Mouse (Mus musculus) liver, embryonic 12.5 days (tissue): ENCODE measurements around the gene Rit1. TPM values are rescaled to one million over a fixed set of nuclear protein-coding genes. Genes with fewer than 3 reads are reported as not detected.

Experiments
- ATAC-seq: fragments of 200-750 bp; cut with Nextera tagmentation; 2 replicates; pipeline ENCODE4 v1.8.0; 2017; ENCODE audit warnings: moderate number of reproducible peaks, mild to moderate bottlenecking, moderate library complexity
- H3K27ac ChIP-seq: fragments of 300-500 bp; sonication (generic); 2 replicates; pipeline ENCODE4 v1.5.1; 2016; ENCODE audit warnings: mild to moderate bottlenecking
- H3K27me3 ChIP-seq: fragments of 300-500 bp; sonication (generic); replicated peaks from 2 replicates; pipeline ENCODE4 v1.6.1; 2016; ENCODE audit warnings: mild to moderate bottlenecking, moderate library complexity
- H3K36me3 ChIP-seq: fragments of 300-500 bp; sonication (generic); 2 replicates; pipeline ENCODE4 v1.6.1; 2016; ENCODE audit warnings: mild to moderate bottlenecking, moderate library complexity
- H3K4me1 ChIP-seq: fragments of 300-500 bp; sonication (generic); 2 replicates; pipeline ENCODE4 v1.6.1; 2016
- H3K4me2 ChIP-seq: fragments of 300-500 bp; sonication (generic); 2 replicates; pipeline ENCODE4 v1.6.1; 2016; ENCODE audit warnings: mild to moderate bottlenecking, moderate library complexity
- H3K4me3 ChIP-seq: fragments of 300-500 bp; sonication (generic); 2 replicates; pipeline ENCODE4 v1.5.1; 2016; ENCODE audit warnings: mild to moderate bottlenecking, moderate library complexity
- H3K9ac ChIP-seq: fragments of 300-500 bp; sonication (generic); 2 replicates; pipeline ENCODE4 v1.6.1; 2016; ENCODE audit warnings: mild to moderate bottlenecking, moderate library complexity
- H3K9me3 ChIP-seq: fragments of 300-500 bp; sonication (generic); replicated peaks from 2 replicates; pipeline ENCODE4 v1.6.1; 2016; ENCODE audit warnings: mild to moderate bottlenecking, moderate library complexity
- WGBS: fragments of 180-500 bp; shearing (Covaris S2); methylation state at CpG from one replicate; pipeline ENCODE4 v1.1.7; 2016; ENCODE audit not compliant: insufficient replicate concordance; 5-methylcytosine and 5-hydroxymethylcytosine counted together
- polyA plus RNA-seq: library from polyadenylated mRNA; unstranded; fragments of >200 nt; fragmentation: Nextera tagmentation; extraction: Ambion mirVana; gene quantifications from 2 replicates; pipeline ENCODE4 v1.2.1, GENCODE M21; 2016

The Rit1 gene
- 36.0 and 36.4 TPM in 2 replicates for polyA plus RNA-seq

- H3K9me3 ChIP-seq: no peaks in the 10 kb centered on the region
- ATAC-seq: peak; percentile 95
- H3K9ac ChIP-seq: peak within 1 kb of the TSS; percentile 80
- H3K4me3 ChIP-seq: peak within 1 kb of the TSS; percentile 84
- H3K27ac ChIP-seq: peak within 1 kb of the TSS; percentile 92
- H3K4me1 ChIP-seq: peaks cover 23% of the 10 kb centered on the region
- peaks cover 68% of the 10 kb centered on the region for H3K36me3 ChIP-seq
- no peaks in the 10 kb centered on the region for H3K27me3 ChIP-seq
- WGBS: under 1% methylated on average over 27 of the region's 27 CpGs
- peak within 1 kb of the TSS; percentile 73 for H3K4me2 ChIP-seq
Observed at GRCm38 (mm10) chr3:88716399-88717197, at the start of gene Rit1. Rit1 (plus strand) TSS chr3:88716838.

GRCm38 (mm10) chr3:88677399-88677798 lies 39.2 kb upstream of the Rit1 start:
- Histone ChIP-seq H3K27me3 (no peaks in the 10 kb centered on the region), H3K4me2 (peak overlapping the region; percentile 60), H3K27ac (no peak overlapping the region), H3K4me3 (peak overlapping the region; percentile 29), H3K4me1 (peaks cover 4% of the 10 kb centered on the region; the same call in 1 of the 2 replicates), H3K36me3 (no peaks in the 10 kb centered on the region), H3K9me3 (no peaks in the 10 kb centered on the region), H3K9ac (peak overlapping the region; percentile 36; the same call in 1 of the 2 replicates)
- 14% methylated on average over 11 of the region's 11 CpGs for WGBS
- ATAC-seq: peak; percentile 55; the same call in 1 of the 2 replicates

- no peak for ATAC-seq
- Histone ChIP-seq H3K4me1 (peaks cover 23% of the 10 kb centered on the region), H3K4me3 (no peak overlapping the region), H3K27me3 (no peaks in the 10 kb centered on the region), H3K36me3 (peaks cover 16% of the 10 kb centered on the region), H3K4me2 (no peak overlapping the region), H3K9me3 (no peaks in the 10 kb centered on the region), H3K9ac (no peak overlapping the region), H3K27ac (no peak overlapping the region)
- 49% methylated on average over 2 of the region's 2 CpGs for WGBS
Observed at GRCm38 (mm10) chr3:88683814-88684213, 32.8 kb upstream of the Rit1 start.

- Histone ChIP-seq H3K4me1 (peaks cover 24% of the 10 kb centered on the region), H3K36me3 (peaks cover 22% of the 10 kb centered on the region), H3K4me2 (peak overlapping the region; percentile 92), H3K27ac (peak overlapping the region; percentile 83), H3K9me3 (no peaks in the 10 kb centered on the region), H3K27me3 (no peaks in the 10 kb centered on the region), H3K9ac (peak overlapping the region; percentile 67), H3K4me3 (peak overlapping the region; percentile 86)
- ATAC-seq: no peak
- 43% methylated on average over 8 of the region's 8 CpGs for WGBS
Observed at GRCm38 (mm10) chr3:88684236-88684979, 32.2 kb upstream of the Rit1 start.

DNA sequence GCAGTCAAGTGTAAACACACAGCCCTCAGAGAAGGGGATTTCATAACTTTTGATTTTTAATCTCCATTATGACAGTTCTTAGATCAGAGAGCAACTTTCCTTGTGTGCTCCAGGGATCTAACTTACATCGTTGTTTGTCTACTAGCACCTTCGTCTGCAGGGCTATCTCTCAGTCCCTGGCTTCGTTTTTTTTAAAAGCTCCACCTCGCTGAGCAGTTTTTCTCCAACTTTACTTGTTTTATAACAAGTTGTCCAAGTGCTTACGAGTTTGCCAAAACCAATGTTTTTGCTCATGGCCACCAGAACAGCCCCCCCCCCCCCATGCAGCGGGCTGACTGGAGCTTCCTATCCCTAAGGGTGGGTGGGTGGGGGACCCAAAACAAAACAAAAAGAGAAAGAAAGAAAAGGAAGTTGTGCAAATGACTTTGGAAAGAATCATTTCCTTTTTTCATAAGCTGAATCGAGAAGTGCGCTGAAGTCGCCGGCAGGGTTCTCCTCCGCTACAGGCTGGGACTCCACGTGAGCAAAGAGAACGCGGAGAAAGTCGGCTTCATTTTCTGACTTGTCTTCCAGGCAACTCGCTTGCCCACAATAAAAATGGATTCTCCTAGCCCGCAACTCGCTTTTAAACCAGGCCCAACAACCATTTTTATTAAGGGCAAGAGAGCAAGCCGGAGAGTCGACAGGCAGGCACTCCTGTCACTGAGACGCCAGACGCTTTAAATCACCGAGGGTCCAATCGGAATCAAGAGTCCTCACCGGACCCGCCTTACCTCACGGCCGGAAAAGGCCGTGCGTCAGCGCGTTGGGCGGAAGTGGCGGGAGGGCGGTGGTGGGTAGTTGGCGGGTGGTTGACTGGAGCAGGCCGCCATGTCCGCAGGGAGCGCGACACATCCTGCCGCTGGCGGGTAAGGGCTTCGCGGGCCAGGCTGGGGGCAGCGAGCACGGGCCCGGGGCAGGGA lies 31.4 kb upstream of the Rit1 start, which contains the start of gene Khdc4:
Khdc4 (plus strand) TSS at position 824 of the 962 bp plus-strand sequence.
- H3K27me3 ChIP-seq: no peaks in the 10 kb centered on the region
- no peaks in the 10 kb centered on the region for H3K9me3 ChIP-seq
- peaks cover 24% of the 10 kb centered on the region for H3K4me1 ChIP-seq
- peak within 1 kb of the TSS; percentile 92 for H3K4me2 ChIP-seq
- peak; percentile 98 for ATAC-seq
- peak within 1 kb of the TSS; percentile 87 for H3K27ac ChIP-seq
- peak within 1 kb of the TSS; percentile 86 for H3K4me3 ChIP-seq
- under 1% methylated on average over 47 of the region's 47 CpGs for WGBS
- H3K9ac ChIP-seq: peak within 1 kb of the TSS; percentile 91
- H3K36me3 ChIP-seq: peaks cover 31% of the 10 kb centered on the region

- Histone ChIP-seq H3K27me3 (no peaks in the 10 kb centered on the region), H3K4me2 (peak overlapping the region; percentile 92), H3K4me1 (peaks cover 24% of the 10 kb centered on the region), H3K4me3 (peak overlapping the region; percentile 86), H3K9ac (peak overlapping the region; percentile 91), H3K36me3 (peaks cover 38% of the 10 kb centered on the region), H3K27ac (peak overlapping the region; percentile 87), H3K9me3 (no peaks in the 10 kb centered on the region)
- WGBS: under 1% methylated on average over 45 of the region's 45 CpGs
- peak; percentile 61 for ATAC-seq
Observed at GRCm38 (mm10) chr3:88685958-88686451, 30.6 kb upstream of the Rit1 start.

DNA sequence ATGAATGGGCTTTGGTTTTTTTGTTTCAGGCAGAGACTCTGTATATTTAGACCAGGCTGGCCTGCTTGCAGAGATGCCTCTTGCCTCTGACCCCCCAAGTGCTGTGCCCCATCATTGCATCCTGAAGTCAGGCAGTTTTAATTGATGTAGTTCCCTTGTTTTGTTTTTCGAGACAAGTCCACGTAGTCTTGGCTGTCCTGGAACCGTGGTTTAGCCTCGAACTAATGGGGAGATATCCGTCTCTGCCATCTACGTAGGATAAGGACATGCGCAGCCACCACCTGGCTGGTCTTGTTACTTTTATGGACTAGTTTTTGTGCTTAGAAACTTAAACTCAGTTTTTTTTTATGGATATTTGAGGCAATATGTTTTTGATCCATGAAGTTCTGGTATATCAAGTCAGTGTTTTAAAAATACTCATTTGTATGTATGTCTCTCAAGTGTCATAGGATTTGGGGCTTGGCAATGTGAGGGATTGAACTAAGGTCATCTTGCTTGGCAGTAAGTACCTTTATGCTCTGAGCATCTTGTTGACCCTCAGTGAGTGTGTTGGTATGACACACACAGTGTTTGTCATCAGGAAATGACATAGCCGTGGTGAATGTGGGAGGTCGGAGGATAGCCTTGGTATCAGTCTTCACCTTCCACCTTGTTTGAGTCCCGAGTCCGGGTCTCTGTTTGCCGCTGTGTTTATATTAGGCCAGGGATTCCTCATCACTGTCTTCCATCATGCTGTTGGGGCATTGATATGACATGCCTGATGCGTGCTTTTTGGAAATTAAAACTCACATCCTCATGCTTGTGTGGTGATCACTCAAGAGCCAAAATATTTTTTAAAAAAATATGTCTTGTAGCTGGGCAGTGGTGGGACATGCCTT lies 29.7 kb upstream of the Rit1 start:
- peaks cover 48% of the 10 kb centered on the region for H3K36me3 ChIP-seq
- no peaks in the 10 kb centered on the region for H3K27me3 ChIP-seq
- ATAC-seq: no peak
- peak overlapping the region; percentile 91 for H3K9ac ChIP-seq
- H3K4me3 ChIP-seq: peak overlapping the region; percentile 86
- H3K27ac ChIP-seq: peak overlapping the region; percentile 87; the same call in 1 of the 2 replicates
- 17% methylated on average over 13 of the region's 13 CpGs for WGBS
- H3K4me2 ChIP-seq: peak overlapping the region; percentile 92
- H3K9me3 ChIP-seq: no peaks in the 10 kb centered on the region
- H3K4me1 ChIP-seq: peaks cover 24% of the 10 kb centered on the region

- no peak overlapping the region for H3K27ac ChIP-seq
- H3K36me3 ChIP-seq: peaks cover 67% of the 10 kb centered on the region
- H3K9me3 ChIP-seq: no peaks in the 10 kb centered on the region
- peaks cover 24% of the 10 kb centered on the region for H3K4me1 ChIP-seq
- H3K9ac ChIP-seq: no peak overlapping the region
- H3K4me3 ChIP-seq: no peak overlapping the region
- no peak overlapping the region for H3K4me2 ChIP-seq
- ATAC-seq: no peak
- WGBS: 80% methylated on average over 5 of the region's 5 CpGs
- no peaks in the 10 kb centered on the region for H3K27me3 ChIP-seq
Observed at GRCm38 (mm10) chr3:88689079-88689478, 27.6 kb upstream of the Rit1 start.

- H3K4me2 ChIP-seq: no peak overlapping the region
- no peaks in the 10 kb centered on the region for H3K27me3 ChIP-seq
- H3K36me3 ChIP-seq: peaks cover 99% of the 10 kb centered on the region
- ATAC-seq: no peak
- H3K9ac ChIP-seq: no peak overlapping the region
- H3K9me3 ChIP-seq: no peaks in the 10 kb centered on the region
- no peak overlapping the region for H3K4me3 ChIP-seq
- no peaks in the 10 kb centered on the region for H3K4me1 ChIP-seq
- no peak overlapping the region for H3K27ac ChIP-seq
Observed at GRCm38 (mm10) chr3:88695545-88695944, 21.1 kb upstream of the Rit1 start.

DNA sequence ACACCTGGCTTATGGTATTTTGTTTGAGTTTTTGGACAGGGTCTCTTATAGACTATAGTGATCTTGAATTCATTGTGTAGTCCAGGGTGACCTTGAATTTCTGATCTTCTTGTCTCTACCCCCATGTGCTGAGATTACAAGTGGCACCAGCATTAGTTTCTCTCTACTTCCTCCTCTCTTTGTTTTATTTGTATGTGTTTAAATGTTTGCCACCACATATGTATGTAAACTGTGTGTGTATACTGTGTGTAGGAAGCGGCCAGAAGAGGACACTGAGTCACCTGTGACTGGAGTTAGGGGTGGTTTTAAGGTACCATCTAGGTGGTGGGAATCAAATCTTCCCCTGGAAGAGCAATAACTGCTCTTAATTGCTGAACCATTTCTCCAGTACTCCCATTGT lies 18.6 kb upstream of the Rit1 start:
- Histone ChIP-seq H3K27me3 (no peaks in the 10 kb centered on the region), H3K4me3 (no peak overlapping the region), H3K9me3 (no peaks in the 10 kb centered on the region), H3K4me2 (no peak overlapping the region), H3K4me1 (no peaks in the 10 kb centered on the region), H3K9ac (no peak overlapping the region), H3K36me3 (peaks cover 96% of the 10 kb centered on the region), H3K27ac (no peak overlapping the region)
- no peak for ATAC-seq
- WGBS: 83% methylated on average over 1 of the region's 1 CpGs
